Mouse (Mus musculus) embryo, embryonic 9.5 days (tissue): ENCODE measurements at regions not wholly inside any gene's neighbourhood (a gene's known extent, or its start where the extent isn't known, plus 50 kb on each side); places are given as distances from the start of the nearest gene placed in this dataset.

Experiments used
- DNase-seq: peaks from one replicate; pipeline ENCODE4 v3.0.0-alpha.2; 2017; ENCODE audit errors: extremely low spot score

DNA sequence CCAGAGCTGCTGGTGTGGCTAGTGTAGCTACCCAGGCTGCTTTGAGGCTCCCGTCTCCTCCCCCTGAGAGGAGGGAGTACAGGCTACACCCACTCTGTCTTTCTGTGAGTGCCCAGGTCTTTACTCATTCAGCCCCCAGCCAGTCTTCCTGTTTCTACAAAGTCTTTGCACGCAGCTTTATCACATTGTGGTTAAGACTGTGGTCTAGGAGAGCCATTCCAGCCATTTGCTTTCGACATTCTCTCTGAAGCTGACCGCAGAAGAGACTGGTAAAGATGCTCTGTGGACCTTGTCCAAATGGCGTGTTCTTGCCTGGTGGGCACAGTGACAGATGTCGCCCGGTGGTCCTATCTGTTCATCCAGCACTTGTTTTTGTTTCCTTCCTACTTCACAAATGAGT, 62.0 kb downstream of the Tpra1 start:
- no peak for DNase-seq

DNA sequence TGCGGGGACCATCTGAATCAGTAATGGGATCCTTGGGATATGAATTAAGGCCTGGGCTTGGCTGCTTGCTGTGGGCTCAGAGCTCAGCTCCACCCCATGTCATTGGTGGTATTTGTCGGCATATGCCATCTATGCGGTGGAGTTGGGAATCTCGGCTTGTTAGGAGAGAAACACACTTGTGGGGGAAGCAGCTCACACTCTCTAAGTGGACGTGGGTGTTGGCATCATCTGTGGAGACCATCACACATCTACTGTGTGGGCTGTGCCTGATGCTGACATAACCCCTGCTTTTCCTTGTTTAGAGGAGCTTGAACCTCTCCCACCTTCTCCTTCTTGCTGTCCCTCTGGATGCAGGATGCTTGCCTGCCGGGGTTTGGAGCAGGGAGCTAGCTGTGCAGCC, 62.9 kb downstream of the Tpra1 start:
- no peak for DNase-seq

DNA sequence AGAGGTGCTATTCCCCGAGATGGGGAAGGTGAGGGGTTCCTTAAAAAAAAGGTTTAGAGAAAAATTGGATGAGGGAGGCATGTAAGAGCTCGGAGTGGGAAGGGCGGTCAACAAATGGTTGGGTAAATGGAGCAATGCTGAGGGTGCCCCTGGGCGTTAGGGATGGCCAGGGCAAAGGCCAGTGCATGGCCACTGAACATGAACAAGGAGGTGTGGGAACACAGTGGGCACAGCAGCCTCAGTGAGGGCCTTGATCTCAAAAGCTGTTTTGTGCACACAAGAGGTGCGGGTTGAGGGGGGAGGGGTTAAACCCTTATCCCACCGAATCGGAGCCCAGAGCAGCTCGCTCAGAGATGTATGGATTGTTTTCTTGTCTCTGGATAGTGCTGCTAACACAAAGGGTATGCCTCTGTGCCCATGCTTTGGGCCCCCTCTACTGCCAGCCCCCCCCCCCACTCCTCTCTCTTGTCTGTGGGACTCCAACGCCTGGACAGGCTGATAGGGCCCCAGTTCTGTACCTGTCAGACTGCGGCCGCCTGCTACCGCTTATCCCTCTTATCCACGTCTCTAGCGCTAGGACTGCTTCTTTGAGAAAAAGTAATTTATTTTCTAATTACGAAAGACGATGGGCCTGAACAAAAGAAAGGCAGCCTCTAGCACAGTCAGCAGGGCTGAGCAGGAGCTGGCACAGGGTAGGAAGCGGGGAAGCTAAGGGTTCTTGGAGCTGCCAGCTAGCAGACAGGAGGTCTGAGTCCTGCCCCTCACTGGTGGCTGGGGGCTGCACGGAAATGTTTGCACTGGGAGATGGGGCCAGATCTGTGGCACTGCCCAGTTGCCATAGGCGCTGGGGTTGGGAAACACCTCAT, 63.5 kb downstream of the Tpra1 start:
- DNase-seq = no peak

DNA sequence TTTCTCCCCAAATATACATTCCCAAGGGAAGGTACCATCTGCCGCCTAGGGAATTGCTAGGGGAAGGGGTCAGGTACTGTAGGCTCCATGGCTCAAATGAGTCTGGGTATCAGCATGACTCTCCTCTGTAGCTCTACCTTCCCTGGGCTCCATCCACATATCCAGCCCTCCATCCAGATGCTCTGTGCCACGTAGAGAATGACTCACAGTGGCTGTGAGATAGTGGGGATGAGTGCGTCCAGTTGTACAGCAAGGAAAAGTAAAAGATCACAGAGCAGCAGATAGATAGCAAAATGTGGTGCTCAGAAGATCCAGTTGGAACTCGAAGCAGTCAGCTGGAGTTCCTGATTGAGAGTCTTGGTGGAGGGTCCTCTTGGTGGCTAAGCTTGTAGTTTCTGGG, 64.5 kb downstream of the Tpra1 start:
- no peak for DNase-seq

DNA sequence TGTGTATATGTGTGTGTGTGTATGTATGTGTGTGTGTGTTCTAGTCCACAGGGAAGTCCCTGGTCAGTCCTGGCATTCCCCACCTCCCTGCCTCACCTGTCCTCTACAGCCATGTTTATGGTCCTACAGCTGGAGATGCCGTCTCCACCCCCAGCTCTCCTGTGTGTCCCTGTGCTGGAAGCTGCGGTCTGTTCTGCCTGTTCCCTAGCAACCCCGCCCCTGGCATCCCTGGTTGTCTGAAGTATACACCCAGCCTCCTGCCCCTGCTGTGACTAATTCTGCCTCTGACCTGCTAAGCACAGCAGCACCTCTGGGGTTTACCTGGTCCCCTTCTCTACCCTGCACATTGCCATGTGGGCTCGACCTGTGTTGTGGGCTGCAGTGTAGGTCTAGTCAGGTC, 66.8 kb downstream of the Tpra1 start:
- no peak for DNase-seq

DNA sequence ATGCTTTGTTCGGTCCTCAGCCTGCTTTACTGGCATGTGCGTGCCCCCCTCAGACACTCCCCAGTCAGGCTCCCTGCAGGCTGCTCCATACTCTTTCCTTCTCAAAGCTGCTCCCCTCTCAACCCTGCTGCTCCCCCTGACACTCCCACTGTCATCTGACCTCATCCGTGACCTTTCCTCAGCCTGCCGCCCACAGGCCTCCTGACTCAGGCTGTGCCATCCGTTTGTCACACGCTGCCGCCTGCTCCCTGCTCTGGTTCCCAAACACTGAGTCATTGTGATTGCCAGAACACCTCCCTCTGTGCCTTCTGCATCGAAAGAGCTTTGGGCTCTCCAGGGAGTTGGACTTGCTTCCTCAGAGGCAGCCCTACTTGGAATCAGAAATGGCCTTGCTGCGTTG, 69.7 kb downstream of the Tpra1 start:
- DNase-seq = peak; percentile 55

DNA sequence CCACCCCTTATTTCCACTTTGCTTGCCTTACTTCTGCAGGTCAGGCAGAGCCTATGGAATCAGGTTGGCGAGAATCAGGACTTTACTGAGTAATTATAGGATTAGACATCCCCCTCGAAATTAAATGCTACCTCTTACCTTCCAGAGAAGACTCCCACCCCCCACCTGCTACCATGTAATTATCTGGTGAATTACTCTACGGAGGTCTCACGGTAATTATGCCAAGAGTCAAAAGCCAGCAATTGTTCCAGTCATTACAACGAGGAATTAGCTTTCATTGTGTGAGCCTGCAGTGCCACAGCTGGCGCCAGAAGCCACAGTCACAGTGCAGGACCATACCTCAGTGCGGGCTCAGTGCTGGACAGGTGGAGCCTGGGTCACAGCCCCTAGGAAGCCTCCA, 72.4 kb downstream of the Tpra1 start:
- DNase-seq = no peak

DNA sequence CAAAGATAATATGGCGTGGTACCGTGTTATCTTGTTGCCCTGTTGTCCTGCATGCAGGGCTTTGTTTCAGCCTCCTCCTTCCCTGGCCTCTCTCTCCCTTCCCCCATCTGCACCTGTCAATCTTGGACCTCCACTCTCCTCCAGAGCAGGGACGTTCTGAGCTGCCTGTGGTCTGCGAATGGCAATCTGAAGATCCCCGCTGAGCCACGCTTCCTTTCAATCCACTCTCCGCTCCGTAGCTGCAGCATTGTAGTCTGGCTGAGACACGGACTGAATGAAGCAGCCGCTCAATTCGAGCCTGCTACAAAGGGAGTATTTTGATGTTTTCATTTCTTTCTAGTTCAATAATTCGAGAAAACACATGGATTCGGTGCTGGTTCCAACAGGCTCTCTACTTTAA, 74.5 kb downstream of the Tpra1 start:
- peak; percentile 40 for DNase-seq

DNA sequence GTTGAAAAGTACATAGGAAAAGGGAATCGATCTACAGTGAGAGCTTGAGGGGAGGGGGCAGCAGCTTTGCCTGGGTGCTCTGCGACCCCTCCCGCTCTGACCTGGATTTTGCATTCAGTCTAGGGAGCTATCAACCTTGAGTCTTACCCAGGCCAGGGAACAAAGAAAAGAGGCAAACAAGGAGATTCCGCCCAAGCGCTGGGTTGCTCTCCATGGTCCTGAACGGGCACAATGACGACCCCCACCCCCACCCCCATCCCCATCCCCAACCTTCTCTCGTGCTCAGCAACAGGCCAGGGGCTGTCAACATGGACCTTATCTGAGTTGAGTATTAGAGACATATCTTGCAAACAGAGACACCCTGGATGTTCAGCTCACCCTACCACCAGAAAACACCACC, 74.9 kb downstream of the Tpra1 start:
- DNase-seq = peak; percentile 71

DNA sequence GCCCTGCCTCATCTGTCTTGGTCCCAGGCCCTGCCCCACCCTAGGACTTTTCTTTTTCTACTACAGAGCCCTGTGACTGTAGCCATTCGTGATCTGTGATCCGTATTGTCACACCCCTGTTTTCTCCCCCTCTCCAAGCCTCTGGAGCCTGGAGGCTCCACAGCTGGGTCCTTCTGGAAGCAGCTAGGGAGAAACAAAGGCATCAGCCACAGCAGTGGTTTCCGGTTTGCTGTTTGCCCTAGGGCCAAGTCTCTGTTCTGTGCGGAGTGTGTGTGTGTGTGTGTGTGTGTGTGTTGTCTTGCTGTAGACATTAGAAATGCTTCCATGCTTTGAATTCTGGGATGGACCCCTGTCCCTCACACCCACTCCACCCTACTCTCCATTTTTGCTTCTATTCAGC, 76.9 kb downstream of the Tpra1 start:
- no peak for DNase-seq

DNA sequence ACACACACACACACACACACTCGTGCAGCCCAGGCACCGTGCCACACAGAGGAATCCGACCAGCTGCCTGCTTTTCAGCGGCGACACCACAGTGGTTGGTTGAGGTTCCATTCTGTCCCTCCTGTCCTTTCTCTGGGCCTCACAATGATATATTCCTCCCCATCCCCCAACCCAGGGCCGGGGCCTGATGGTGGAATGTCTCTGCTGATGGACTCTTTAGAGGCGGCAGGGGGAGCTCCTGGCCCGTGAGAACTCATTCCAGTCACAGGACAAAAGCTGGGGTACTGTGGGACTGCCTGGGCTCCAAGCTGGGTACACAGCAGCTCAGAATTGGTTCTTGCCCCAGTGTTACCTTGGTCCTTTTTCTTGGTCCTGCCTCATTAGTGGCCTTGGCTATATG, 78.1 kb downstream of the Tpra1 start:
- DNase-seq = peak; percentile 79

DNA sequence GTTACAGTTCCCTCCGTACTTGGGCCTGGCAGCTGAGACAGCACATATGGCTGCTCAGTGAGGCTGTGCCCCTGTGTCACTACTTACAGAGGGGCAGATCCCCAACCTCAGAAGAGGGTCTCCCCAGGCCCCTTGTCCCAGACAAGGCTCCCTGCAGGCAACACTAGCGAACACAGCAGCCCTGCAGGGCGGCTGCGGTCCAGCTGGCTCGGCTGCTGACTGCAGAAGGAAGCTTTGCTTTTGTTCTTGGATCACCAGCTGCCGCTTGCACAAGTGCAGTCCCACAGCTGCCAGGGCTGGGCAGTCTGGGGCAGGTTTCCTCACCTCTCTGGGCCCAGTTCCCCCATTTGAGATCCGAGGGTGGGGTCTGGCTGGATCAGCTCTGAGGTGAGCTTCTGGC, 79.5 kb downstream of the Tpra1 start:
- no peak for DNase-seq

DNA sequence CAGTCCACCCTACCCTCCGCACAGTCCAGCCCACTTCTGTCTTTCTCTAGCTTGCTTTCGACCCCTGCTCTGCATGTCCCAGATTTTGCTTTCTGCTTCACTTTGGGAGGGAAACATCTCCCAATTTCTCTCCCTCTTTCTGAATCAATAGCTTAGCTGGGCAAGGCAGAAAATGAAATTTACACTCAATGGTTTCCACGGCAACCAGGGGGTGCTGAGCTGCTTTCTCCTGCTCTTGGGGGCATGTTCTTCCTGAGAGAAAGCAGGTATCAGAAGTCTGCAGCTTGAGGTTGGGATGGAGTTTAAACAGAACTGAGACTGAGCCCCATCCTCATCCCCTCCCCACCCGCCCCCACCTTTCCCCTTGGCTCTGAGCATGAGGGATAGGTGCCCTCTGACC, 82.1 kb downstream of the Tpra1 start:
- DNase-seq = no peak

DNA sequence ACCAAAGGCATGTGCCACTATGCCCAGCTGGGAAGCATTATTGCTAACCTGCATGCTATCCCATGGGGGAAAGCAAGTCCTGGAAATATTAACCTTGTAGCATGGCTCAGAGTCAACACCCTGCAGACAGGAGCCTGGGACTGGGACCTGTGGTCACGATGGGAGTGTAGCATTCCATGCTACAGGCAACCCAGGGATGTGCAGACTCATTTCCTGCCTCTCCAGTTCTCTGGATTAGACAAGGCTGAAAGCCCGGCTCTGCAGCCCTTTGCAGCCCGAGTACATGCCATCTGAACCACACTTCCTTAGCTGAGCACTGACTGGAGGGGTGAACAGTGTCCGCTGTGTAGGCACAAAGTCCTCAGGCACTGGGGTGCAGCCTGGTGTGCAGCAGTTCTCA, 82.8 kb downstream of the Tpra1 start:
- no peak for DNase-seq

DNA sequence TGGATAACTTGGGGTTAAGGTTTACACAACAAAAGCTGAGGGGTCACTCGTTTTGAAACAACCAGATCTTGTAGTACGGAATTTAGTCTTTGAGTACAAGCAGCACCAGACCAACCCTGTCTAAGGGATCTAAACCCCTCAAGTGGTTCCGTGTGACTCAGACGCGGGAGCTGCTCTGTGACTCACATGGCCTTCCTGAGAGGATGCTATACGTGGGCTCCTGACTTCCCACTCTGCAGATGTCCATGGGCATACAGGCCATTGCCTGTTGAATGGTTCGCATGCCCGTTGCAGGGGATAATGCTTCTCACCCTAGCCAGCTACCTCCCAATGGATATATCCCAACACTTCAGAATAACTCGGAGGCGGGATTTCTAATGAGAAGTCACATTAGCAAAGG, 86.5 kb downstream of the Tpra1 start:
- no peak for DNase-seq

DNA sequence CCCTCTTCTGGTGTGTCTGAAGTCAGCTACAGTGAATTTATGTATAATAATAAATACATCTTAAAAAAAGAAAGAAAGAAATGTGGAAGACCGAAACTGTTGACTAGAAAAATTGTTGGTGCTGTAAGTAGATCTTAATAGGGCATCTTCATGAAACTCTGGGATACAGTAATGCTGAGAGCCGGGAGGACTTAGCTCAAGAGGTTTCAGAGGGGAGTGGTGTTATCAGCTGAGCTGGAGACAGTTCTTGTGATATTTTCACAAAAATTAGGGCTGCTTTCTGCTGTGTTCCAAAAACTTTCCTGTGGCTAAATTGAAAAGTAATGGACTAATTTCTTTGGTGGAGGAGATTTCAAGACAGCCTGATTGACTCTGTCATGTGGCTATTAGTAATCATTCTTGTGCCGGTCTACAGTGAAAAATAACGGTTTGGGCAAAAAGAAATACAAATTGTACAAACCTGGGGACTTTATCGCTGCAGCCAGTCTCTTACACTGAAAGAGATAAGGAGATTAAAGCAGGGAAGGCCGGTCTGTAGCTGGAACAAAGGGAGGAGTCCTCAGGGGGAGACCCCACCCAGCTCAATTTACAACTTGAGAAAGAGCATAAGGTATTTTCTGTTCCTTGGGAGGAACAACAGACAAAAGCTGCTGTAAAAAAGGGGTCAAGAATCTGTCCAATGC, 87.7 kb downstream of the Tpra1 start:
- no peak for DNase-seq

DNA sequence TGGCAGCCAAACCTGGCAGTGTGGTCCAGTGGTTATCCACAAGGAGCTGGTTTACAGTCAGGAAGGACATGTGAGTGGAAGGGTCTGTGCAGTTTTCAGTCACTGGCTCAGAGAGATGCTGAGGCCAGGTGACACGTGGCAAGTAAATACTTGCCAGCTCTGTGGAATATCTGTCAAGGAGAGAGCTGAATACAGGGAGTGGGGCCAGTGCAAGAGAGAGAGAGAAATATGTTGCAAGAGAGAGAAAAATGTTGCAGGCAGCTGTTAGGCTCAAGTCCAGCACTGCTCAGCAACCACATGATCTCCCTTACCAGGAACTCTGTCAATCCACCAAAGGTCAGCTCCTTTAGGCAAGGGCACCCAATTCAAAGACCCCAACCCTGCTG, 88.2 kb downstream of the Tpra1 start:
- DNase-seq = no peak

DNA sequence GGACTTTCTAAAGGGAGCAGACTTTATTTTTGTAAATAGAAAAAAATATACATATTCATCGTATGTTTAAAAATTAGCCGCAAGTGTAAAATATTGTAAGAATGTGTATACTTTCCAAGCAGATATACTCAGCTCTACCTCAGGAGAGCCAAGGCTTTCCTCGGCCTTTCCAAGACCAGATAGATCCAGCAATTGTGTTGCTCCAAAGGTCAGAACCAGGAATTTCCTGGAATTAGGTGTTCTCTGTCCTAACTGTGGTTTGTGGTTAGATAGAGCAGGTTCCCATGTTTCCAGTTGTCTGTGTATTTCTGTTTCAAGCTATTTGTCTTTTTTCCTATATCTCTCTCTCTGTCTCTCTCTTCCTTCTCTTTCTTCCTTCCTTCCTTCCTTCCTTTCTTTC, 93.0 kb downstream of the Tpra1 start:
- no peak for DNase-seq

DNA sequence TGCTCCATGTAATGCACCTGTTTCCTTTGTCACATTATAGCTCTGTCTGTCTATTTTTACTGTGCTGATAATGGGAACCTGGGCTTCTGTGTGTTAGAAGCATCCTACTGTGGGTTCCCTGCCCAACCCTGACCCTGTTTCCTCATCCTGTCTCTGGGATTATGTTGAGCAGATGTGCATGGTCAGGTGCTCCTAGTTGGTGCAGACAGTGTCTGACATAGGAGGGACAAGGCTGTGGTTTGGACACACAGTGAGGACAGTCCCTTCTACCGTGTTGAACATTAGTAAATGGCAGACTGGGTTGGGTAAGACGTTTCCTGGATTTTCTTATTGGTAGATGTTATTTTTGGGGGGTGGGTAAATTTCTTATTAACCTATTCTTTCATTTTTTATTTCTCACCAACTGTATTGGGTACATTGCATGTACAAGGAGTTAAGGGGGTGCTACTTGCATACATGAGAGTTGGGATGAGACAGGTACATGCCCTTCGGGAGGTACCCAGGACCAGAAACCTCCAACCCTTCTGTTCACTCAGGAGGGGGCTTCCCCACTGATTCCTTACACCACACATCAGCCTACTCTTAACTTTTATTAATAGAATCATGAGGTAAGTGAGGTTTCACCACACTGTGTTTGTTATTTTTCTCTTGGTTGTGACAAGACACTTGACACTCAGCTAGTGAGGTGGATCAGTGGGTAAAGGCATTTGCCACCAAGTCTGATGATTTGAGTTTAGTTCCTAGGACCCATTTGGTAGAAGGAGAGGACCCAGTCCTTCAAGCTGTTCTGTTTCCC, 97.1 kb downstream of the Tpra1 start:
- DNase-seq = no peak

DNA sequence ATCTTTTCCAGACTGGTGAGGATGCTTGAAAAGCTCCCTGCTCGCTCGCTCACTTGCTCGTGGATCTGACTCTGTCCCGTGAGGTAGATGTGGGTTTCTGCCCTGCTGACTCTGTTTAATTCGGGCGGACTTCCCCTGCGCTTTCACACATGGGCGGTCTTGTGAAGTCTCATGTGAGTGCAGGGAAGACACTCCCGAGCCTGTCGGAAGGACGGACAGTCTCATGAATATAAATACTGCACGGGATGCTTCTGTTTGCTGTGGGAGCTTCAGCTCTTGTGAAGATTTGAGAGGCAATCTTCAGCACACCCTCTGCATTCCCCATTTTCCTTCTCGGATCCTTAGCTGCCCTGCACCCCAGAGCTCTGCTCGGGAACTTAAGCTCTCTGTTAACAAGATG, 98.3 kb downstream of the Tpra1 start:
- DNase-seq = no peak

DNA sequence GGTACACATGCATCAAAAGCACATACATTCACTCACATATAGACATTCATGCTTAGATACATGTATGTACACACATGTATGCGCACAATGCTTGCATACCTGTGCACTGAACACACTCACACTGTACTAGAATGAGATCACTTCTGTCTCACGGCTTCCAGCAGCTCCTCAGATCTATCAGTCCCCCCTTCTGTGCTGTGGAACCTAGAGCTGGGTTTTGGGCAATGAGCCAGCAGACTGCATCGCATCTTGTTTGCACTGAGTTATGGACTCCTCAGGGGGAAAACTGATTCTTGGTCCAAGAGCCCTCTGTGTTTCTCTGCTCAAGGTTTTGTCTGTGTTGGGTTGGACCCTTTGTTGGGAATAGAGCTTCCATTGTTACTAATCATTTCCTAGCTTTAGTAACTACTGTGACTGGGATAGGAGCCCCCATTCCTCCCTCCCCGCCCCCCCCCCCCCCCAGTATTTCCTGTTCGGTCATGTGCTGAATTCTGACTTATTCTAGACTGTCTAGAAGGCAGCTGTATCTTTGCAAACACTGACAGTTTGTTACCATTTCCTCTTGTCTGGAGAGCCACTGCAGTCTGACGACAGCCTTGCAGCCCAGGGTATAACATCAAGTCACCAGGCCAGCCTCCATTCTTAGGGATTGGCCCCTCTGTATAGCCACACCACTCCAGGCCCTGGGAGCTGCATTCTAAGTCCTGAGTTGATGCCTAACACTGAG, 101.3 kb downstream of the Tpra1 start:
- no peak for DNase-seq

DNA sequence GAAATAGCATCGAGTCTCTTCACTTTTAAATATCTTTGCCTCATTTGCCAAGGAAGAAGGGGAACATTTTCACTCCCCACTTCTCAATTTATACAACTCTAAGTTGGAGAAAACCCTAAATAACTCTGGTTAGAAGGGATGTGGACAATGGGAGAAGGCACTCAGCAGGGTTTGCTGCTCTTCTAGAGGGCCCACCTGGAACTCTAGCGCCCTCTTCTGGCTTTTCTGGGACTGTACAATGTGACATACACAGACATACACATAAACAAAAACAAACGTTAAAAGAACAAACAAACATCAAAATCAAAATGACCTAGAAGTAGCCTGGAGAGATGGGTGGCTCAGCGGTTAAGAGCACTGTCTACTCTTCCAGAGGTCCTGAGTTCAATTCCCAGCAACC, 103.0 kb downstream of the Tpra1 start:
- no peak for DNase-seq
